Mouse (Mus musculus): ENCODE measurements around the gene Cldn13. TPM values are rescaled to one million over a fixed set of nuclear protein-coding genes. Genes with fewer than 3 reads are reported as not detected.
"Not testable (repeated sequence)": the region's sequence is repeated elsewhere in the genome, so short reads cannot be mapped to it uniquely, and the experiment has no call there.

Gene Cldn13
- polyA plus RNA-seq (2014; fragmentation: Nextera tagmentation; extraction: Ambion mirVana): 15.0 and 17.1 TPM in 2 replicates

DNA sequence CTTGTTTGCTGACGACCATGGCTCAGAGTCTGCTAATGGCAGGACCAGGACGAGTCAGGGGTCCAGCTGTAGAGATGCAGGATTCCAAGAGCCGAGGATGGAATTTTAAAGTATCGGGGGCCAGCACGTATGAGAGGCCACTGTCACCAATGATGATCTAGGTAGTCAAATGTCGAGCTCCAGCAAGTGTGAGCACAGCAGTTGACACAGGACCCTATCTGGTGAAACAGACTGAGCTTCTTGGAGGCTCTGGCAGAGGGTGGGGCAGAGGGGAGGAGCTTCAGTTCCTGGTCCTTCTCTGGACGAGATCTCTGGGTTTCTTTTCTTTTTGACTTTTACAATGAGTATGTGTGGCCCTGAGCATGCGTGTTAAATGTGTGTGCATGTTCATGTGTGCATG is at the start of gene Cldn13:
TSS of gene Cldn13 (minus strand) at position 216 of the 400 bp plus-strand sequence.
- Histone ChIP-seq H3K27ac (ENCODE audit: low read depth, low read length) (peak within 1 kb of the TSS; percentile 69), H3K4me3 (ENCODE audit: low read depth, low read length) (peak within 1 kb of the TSS; percentile 8), H3K36me3 (ENCODE audit: control insufficient read depth, insufficient read depth, low read length) (no peaks in the 10 kb centered on the region), H3K27me3 (ENCODE audit: control insufficient read depth, insufficient read depth, low read length) (no peaks in the 10 kb centered on the region), H3K9ac (ENCODE audit: low read depth, low read length) (peak within 1 kb of the TSS; percentile 48), H3K9me3 (replicated peaks; ENCODE audit: control insufficient read depth, low read length) (no peaks in the 10 kb centered on the region; the same call in 1 of the 2 replicates), H3K4me2 (peak within 1 kb of the TSS; percentile 24), H3K4me1 (ENCODE audit: control insufficient read depth, insufficient read depth, low read length) (no peaks in the 10 kb centered on the region)
- ATAC-seq (replicated peaks; ENCODE audit: insufficient number of reproducible peaks, low FRiP score, low TSS enrichment): peak; percentile 63
- WGBS (ENCODE audit: insufficient replicate concordance): 77% methylated on average over 8 of the region's 8 CpGs

DNA sequence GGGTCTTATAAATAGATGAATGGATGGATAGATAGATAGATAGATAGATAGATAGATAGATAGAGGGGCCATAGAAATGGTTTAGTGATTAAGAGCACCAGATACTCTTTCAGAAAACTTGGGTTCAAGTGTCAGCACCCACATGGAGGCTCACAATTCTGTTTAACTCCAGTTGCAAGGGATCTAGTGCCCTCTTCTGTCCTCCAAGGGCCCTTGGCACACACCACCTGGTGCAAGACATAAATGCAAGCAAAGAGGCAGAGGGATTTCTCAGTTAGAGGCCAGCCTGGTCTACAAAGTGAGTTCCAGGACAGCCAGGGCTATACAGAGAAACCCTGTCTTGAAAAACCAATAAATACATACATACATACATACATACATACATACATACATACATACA is 49.3 kb upstream of the Cldn13 start:
- H3K9ac ChIP-seq (ENCODE audit: low read depth, low read length); H3K9me3 ChIP-seq (replicated peaks; ENCODE audit: control insufficient read depth, low read length); H3K4me3 ChIP-seq (ENCODE audit: low read depth, low read length); H3K27ac ChIP-seq (ENCODE audit: low read depth, low read length); H3K4me2 ChIP-seq; ATAC-seq (replicated peaks; ENCODE audit: insufficient number of reproducible peaks, low FRiP score, low TSS enrichment); H3K4me1 ChIP-seq (ENCODE audit: control insufficient read depth, insufficient read depth, low read length); H3K36me3 ChIP-seq (ENCODE audit: control insufficient read depth, insufficient read depth, low read length); H3K27me3 ChIP-seq (ENCODE audit: control insufficient read depth, insufficient read depth, low read length): not testable (repeated sequence)

DNA sequence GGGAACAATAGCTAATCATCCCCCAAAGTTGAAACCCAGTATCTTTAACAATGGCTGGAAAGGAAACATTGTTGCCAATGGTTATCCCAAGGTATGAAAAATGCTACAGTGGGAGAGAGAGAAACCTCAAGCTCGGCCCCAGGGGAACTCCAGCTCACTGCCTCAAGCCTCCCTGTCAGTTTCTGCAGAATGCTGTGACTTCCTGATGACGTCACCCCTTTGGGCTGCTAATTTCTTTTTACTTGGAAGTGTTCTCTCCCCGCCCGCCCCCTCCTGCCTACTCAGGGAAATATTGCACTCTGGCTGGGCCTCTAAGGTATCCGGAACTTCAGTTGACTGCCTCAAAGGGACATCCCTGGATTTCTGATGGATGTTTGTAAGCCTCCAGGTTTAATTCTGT is 48.2 kb upstream of the Cldn13 start:
- H3K27me3 ChIP-seq (ENCODE audit: control insufficient read depth, insufficient read depth, low read length): peaks cover 4% of the 10 kb centered on the region; the same call in 1 of the 2 replicates
- no peaks in the 10 kb centered on the region for H3K4me1 ChIP-seq (ENCODE audit: control insufficient read depth, insufficient read depth, low read length)
- no peak overlapping the region for H3K9ac ChIP-seq (ENCODE audit: low read depth, low read length)
- no peaks in the 10 kb centered on the region for H3K9me3 ChIP-seq (replicated peaks; ENCODE audit: control insufficient read depth, low read length)
- no peak overlapping the region for H3K4me3 ChIP-seq (ENCODE audit: low read depth, low read length)
- 20% methylated on average over 5 of the region's 5 CpGs for WGBS (ENCODE audit: insufficient replicate concordance)
- H3K27ac ChIP-seq (ENCODE audit: low read depth, low read length): no peak overlapping the region
- ATAC-seq (replicated peaks; ENCODE audit: insufficient number of reproducible peaks, low FRiP score, low TSS enrichment): no peak
- no peaks in the 10 kb centered on the region for H3K36me3 ChIP-seq (ENCODE audit: control insufficient read depth, insufficient read depth, low read length)
- H3K4me2 ChIP-seq: no peak overlapping the region

DNA sequence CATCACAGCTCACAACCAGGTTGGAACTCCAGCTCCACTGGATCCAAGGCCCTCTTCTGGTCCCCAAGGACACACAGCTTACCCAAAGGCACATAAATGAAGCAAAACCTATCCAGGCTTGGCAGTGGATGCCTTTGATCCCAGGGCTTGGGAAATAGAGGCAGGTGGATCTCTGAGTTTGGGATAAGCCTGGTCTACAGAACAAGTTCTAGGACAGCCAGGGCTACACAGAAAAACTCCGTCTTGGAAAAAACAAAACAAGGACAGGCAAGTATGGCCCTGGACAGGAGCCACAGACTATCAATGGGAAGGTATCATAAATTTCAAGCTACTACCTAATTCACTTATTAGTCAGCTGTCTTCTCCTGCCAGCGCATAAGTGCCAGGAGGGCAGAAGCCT is 46.2 kb upstream of the Cldn13 start:
- H3K4me2 ChIP-seq: no peak overlapping the region
- no peaks in the 10 kb centered on the region for H3K36me3 ChIP-seq (ENCODE audit: control insufficient read depth, insufficient read depth, low read length)
- 97% methylated on average over 2 of the region's 2 CpGs for WGBS (ENCODE audit: insufficient replicate concordance)
- ATAC-seq (replicated peaks; ENCODE audit: insufficient number of reproducible peaks, low FRiP score, low TSS enrichment): no peak
- no peaks in the 10 kb centered on the region for H3K4me1 ChIP-seq (ENCODE audit: control insufficient read depth, insufficient read depth, low read length)
- no peak overlapping the region for H3K4me3 ChIP-seq (ENCODE audit: low read depth, low read length)
- no peaks in the 10 kb centered on the region for H3K27me3 ChIP-seq (ENCODE audit: control insufficient read depth, insufficient read depth, low read length)
- H3K27ac ChIP-seq (ENCODE audit: low read depth, low read length): no peak overlapping the region
- H3K9me3 ChIP-seq (replicated peaks; ENCODE audit: control insufficient read depth, low read length): no peaks in the 10 kb centered on the region
- H3K9ac ChIP-seq (ENCODE audit: low read depth, low read length): no peak overlapping the region

DNA sequence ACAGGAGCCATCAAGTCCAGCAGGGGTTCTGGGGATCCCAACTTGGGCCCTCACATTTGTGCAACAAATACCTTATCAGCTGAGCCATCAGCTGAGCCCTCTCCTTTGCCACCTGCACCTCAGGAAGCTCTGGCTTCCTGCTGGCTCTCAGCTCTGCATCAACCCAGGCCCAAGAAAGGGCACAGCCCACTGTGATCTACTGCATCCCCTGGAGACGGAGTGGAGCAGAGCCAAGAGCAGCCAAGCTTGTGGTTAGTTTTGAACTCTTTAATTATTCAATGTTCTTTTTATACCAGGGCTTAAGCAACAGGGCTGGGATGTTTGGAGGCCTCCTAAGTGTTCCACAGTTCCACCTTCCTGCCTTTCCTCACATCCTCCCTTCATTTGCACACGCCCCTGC is 45.1 kb upstream of the Cldn13 start:
- Histone ChIP-seq H3K4me1 (ENCODE audit: control insufficient read depth, insufficient read depth, low read length) (no peaks in the 10 kb centered on the region), H3K9me3 (replicated peaks; ENCODE audit: control insufficient read depth, low read length) (no peaks in the 10 kb centered on the region), H3K27me3 (ENCODE audit: control insufficient read depth, insufficient read depth, low read length) (no peaks in the 10 kb centered on the region), H3K36me3 (ENCODE audit: control insufficient read depth, insufficient read depth, low read length) (no peaks in the 10 kb centered on the region), H3K27ac (ENCODE audit: low read depth, low read length) (no peak overlapping the region), H3K4me2 (no peak overlapping the region), H3K4me3 (ENCODE audit: low read depth, low read length) (no peak overlapping the region), H3K9ac (ENCODE audit: low read depth, low read length) (no peak overlapping the region)
- no peak for ATAC-seq (replicated peaks; ENCODE audit: insufficient number of reproducible peaks, low FRiP score, low TSS enrichment)
- WGBS (ENCODE audit: insufficient replicate concordance): 74% methylated on average over 2 of the region's 2 CpGs

DNA sequence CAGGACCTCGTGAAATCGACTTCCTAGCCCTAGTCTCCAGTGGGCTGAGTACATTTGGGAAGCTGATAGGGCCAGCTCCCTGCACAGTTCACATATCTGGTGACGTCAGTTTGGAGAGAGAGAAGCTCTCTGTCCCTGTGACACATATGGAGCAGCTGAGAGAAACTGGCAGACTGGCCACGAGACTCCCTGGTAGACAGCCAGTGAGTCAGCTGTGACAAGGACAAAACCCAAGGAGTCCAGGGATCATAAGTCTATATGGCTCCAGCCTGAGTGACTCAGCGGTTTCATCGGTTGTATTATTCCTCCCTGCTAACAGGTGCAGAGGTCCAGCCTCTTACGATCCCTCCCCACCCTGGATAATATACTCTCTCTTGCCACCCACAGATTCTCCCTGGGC is 43.8 kb upstream of the Cldn13 start:
- Histone ChIP-seq H3K4me1 (ENCODE audit: control insufficient read depth, insufficient read depth, low read length) (no peaks in the 10 kb centered on the region), H3K27ac (ENCODE audit: low read depth, low read length) (no peak overlapping the region)
- ATAC-seq (replicated peaks; ENCODE audit: insufficient number of reproducible peaks, low FRiP score, low TSS enrichment): no peak

DNA sequence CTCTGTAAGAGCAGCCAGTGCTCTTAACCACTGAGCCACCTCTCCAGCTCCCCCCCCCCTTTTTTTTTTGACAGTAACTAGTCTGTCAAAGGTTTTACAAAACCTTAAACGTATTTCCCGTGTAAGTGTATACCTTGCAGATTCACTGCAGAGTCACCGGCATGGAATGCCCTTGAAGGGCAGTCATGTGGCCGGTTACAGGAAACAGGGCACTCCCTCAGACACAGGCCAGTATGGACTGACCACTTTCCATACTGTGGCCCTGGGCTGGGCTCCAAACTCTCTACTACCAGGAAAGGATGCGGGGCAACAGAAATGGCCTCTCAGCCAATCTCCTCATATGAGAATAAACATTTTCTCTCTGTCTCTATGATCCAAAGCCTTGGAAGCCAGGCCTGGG is 40.2 kb upstream of the Cldn13 start:
- Histone ChIP-seq H3K36me3 (ENCODE audit: control insufficient read depth, insufficient read depth, low read length) (no peaks in the 10 kb centered on the region), H3K4me3 (ENCODE audit: low read depth, low read length) (no peak overlapping the region), H3K9ac (ENCODE audit: low read depth, low read length) (no peak overlapping the region), H3K27ac (ENCODE audit: low read depth, low read length) (no peak overlapping the region), H3K4me1 (ENCODE audit: control insufficient read depth, insufficient read depth, low read length) (peaks cover 12% of the 10 kb centered on the region), H3K4me2 (no peak overlapping the region), H3K9me3 (replicated peaks; ENCODE audit: control insufficient read depth, low read length) (no peaks in the 10 kb centered on the region), H3K27me3 (ENCODE audit: control insufficient read depth, insufficient read depth, low read length) (no peaks in the 10 kb centered on the region)
- no peak for ATAC-seq (replicated peaks; ENCODE audit: insufficient number of reproducible peaks, low FRiP score, low TSS enrichment)
- 58% methylated on average over 5 of the region's 5 CpGs for WGBS (ENCODE audit: insufficient replicate concordance)

More for the DNA sequence above, 43.8 kb upstream of the Cldn13 start:
- no peak overlapping the region for H3K4me2 ChIP-seq
- no peak overlapping the region for H3K4me3 ChIP-seq (ENCODE audit: low read depth, low read length)
- 69% methylated on average over 7 of the region's 7 CpGs for WGBS (ENCODE audit: insufficient replicate concordance)
- no peaks in the 10 kb centered on the region for H3K36me3 ChIP-seq (ENCODE audit: control insufficient read depth, insufficient read depth, low read length)
- no peaks in the 10 kb centered on the region for H3K9me3 ChIP-seq (replicated peaks; ENCODE audit: control insufficient read depth, low read length)
- no peaks in the 10 kb centered on the region for H3K27me3 ChIP-seq (ENCODE audit: control insufficient read depth, insufficient read depth, low read length)
- no peak overlapping the region for H3K9ac ChIP-seq (ENCODE audit: low read depth, low read length)

DNA sequence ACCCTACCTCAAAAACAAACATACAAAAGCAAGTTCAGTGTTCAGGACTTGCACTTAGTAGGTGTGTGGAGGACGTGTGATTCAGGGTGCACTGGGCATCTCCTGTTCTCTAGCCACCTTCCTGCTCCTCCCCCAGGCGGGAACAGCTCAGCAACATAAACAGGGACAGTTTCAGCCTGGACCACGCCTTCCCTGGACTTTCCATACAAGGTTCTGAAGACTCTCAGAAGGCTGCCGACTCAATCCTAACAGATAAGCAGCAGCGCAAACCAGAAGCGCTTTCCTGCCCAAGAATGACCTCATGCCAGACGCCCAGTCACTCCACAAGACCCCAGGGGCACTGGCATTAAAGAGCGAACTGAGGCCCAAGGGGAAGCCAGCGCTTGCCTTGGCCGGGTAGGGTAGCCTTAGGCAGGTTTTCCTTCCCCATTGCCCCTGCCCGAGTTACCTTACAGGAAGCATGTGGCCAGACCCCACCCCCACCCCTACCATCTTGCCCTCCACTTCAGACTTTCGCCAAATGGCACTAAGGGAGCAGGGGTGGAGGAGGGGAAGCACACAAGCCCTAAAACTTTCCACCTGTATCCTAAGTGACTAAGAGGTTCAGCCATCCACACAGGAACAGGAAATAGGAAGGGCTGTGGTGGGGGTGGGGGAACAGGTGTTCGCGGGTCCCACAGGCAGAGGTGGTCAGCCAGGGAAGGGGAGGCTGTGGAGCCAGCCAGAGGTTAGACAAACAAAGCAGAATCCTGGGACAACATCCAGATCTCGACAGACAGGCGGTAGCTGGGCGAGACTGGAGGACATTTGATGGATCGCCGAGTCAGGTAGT is 35.9 kb upstream of the Cldn13 start:
- peaks cover 9% of the 10 kb centered on the region for H3K27me3 ChIP-seq (ENCODE audit: control insufficient read depth, insufficient read depth, low read length)
- H3K36me3 ChIP-seq (ENCODE audit: control insufficient read depth, insufficient read depth, low read length): no peaks in the 10 kb centered on the region
- 0 out of 2 replicates have a peak overlapping the region, but pooled peaks have one; percentile 19 for H3K4me3 ChIP-seq (ENCODE audit: low read depth, low read length)
- peak; percentile 55 for ATAC-seq (replicated peaks; ENCODE audit: insufficient number of reproducible peaks, low FRiP score, low TSS enrichment)
- peaks cover 20% of the 10 kb centered on the region for H3K4me1 ChIP-seq (ENCODE audit: control insufficient read depth, insufficient read depth, low read length)
- 7% methylated on average over 19 of the region's 19 CpGs for WGBS (ENCODE audit: insufficient replicate concordance)
- peak overlapping the region; percentile 29; the same call in 1 of the 2 replicates for H3K9ac ChIP-seq (ENCODE audit: low read depth, low read length)
- H3K4me2 ChIP-seq: peak overlapping the region; percentile 56
- peak overlapping the region; percentile 38; the same call in 1 of the 2 replicates for H3K27ac ChIP-seq (ENCODE audit: low read depth, low read length)
- no peaks in the 10 kb centered on the region for H3K9me3 ChIP-seq (replicated peaks; ENCODE audit: control insufficient read depth, low read length)

DNA sequence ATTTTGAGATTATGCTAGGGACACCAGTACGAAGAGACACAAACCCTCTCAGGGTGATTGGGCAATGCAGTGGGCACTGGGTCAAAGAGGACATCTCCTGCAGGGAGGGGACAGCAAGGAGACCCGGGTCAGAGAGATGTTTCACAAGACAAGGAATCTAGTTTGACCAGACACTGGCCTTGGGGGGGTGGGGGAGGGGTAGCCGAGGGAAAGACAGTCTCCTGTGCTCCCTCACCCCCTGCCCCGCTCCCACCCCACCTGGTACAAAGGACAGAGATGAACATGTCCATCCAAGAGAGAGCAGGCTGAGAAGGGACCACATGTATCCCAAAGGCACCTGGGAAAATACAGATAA is 32.7 kb upstream of the Cldn13 start:
- Histone ChIP-seq H3K27ac (ENCODE audit: low read depth, low read length) (no peak overlapping the region), H3K4me2 (no peak overlapping the region), H3K9ac (ENCODE audit: low read depth, low read length) (no peak overlapping the region), H3K27me3 (ENCODE audit: control insufficient read depth, insufficient read depth, low read length) (peaks cover 25% of the 10 kb centered on the region), H3K9me3 (replicated peaks; ENCODE audit: control insufficient read depth, low read length) (no peaks in the 10 kb centered on the region), H3K4me1 (ENCODE audit: control insufficient read depth, insufficient read depth, low read length) (peaks cover 24% of the 10 kb centered on the region), H3K36me3 (ENCODE audit: control insufficient read depth, insufficient read depth, low read length) (no peaks in the 10 kb centered on the region), H3K4me3 (ENCODE audit: low read depth, low read length) (no peak overlapping the region)
- WGBS (ENCODE audit: insufficient replicate concordance): 48% methylated on average over 4 of the region's 4 CpGs
- no peak for ATAC-seq (replicated peaks; ENCODE audit: insufficient number of reproducible peaks, low FRiP score, low TSS enrichment)

Data from heart, embryonic 11.5 days (tissue).